Mouse (Mus musculus): ENCODE data around the gene Enox2. TPM values are rescaled to one million over a fixed set of nuclear protein-coding genes. Genes with fewer than 3 reads are reported as not detected.

Gene Enox2
- polyA plus RNA-seq, 1 experiment, result 8.9 TPM

GRCm38 (mm10) chrX:49045118-49045517, 242.9 kb downstream of the Enox2 start:
- no peak for DNase-seq
- H3K4me3 ChIP-seq (replicated peaks; ENCODE audit: extremely low read depth, low read depth, low read length), result no peak overlapping the region
- TF ChIP-seq POLR2A (IDR thresholded peaks at IDR 0.05; ENCODE audit: borderline replicate concordance, extremely low read depth, low read depth, low read length) (no peak), CTCF (IDR thresholded peaks at IDR 0.05; ENCODE audit: insufficient read depth, low read length) (no peak)
- no peaks in the 10 kb centered on the region for H3K4me1 ChIP-seq (ENCODE audit: control insufficient read depth, insufficient read depth, low read length)

GRCm38 (mm10) chrX:49009746-49010145, 278.3 kb downstream of the Enox2 start:
- 62% methylated on average over 5 of the region's 5 CpGs for WGBS
- DNase-seq, result no peak
- H3K4me1 ChIP-seq (ENCODE audit: control insufficient read depth, insufficient read depth, low read length), result no peaks in the 10 kb centered on the region
- TF ChIP-seq POLR2A (IDR thresholded peaks at IDR 0.05; ENCODE audit: borderline replicate concordance, extremely low read depth, low read depth, low read length) (no peak), CTCF (IDR thresholded peaks at IDR 0.05; ENCODE audit: insufficient read depth, low read length) (no peak)
- no peak overlapping the region for H3K4me3 ChIP-seq (replicated peaks; ENCODE audit: extremely low read depth, low read depth, low read length)

- no peaks in the 10 kb centered on the region for H3K4me1 ChIP-seq (ENCODE audit: control insufficient read depth, insufficient read depth, low read length)
- H3K4me3 ChIP-seq (replicated peaks; ENCODE audit: extremely low read depth, low read depth, low read length), result no peak overlapping the region
- DNase-seq, result no peak
- 88% methylated on average over 1 of the region's 1 CpGs for WGBS
- TF ChIP-seq CTCF (IDR thresholded peaks at IDR 0.05; ENCODE audit: insufficient read depth, low read length) (no peak), POLR2A (IDR thresholded peaks at IDR 0.05; ENCODE audit: borderline replicate concordance, extremely low read depth, low read depth, low read length) (no peak)
These were observed 282.4 kb downstream of the Enox2 start for GRCm38 (mm10) chrX:49005655-49006054.

GRCm38 (mm10) chrX:49002892-49003291, 285.2 kb downstream of the Enox2 start:
- Histone ChIP-seq H3K4me3 (replicated peaks; ENCODE audit: extremely low read depth, low read depth, low read length) (no peak overlapping the region), H3K4me1 (ENCODE audit: control insufficient read depth, insufficient read depth, low read length) (no peaks in the 10 kb centered on the region)
- WGBS, result 82% methylated on average over 1 of the region's 1 CpGs
- DNase-seq, result no peak
- no peak for TF ChIP-seq POLR2A (IDR thresholded peaks at IDR 0.05; ENCODE audit: borderline replicate concordance, extremely low read depth, low read depth, low read length)
- TF ChIP-seq CTCF (IDR thresholded peaks at IDR 0.05; ENCODE audit: insufficient read depth, low read length), result no peak

GRCm38 (mm10) chrX:48985653-48986052, 302.4 kb downstream of the Enox2 start:
- 70% methylated on average over 5 of the region's 5 CpGs for WGBS
- no peak for TF ChIP-seq CTCF (IDR thresholded peaks at IDR 0.05; ENCODE audit: insufficient read depth, low read length)
- TF ChIP-seq POLR2A (IDR thresholded peaks at IDR 0.05; ENCODE audit: borderline replicate concordance, extremely low read depth, low read depth, low read length), result no peak
- no peak for DNase-seq

GRCm38 (mm10) chrX:48984451-48984850, 303.6 kb downstream of the Enox2 start:
- no peak for TF ChIP-seq POLR2A (IDR thresholded peaks at IDR 0.05; ENCODE audit: borderline replicate concordance, extremely low read depth, low read depth, low read length)
- TF ChIP-seq CTCF (IDR thresholded peaks at IDR 0.05; ENCODE audit: insufficient read depth, low read length), result no peak
- no peak for DNase-seq
- H3K4me1 ChIP-seq (ENCODE audit: control insufficient read depth, insufficient read depth, low read length), result no peaks in the 10 kb centered on the region
- WGBS, result 66% methylated on average over 2 of the region's 2 CpGs
- H3K4me3 ChIP-seq (replicated peaks; ENCODE audit: extremely low read depth, low read depth, low read length), result no peak overlapping the region

More at GRCm38 (mm10) chrX:48985653-48986052, 302.4 kb downstream of the Enox2 start:
- Histone ChIP-seq H3K4me1 (ENCODE audit: control insufficient read depth, insufficient read depth, low read length) (no peaks in the 10 kb centered on the region), H3K4me3 (replicated peaks; ENCODE audit: extremely low read depth, low read depth, low read length) (no peak overlapping the region)

Other genes with a start within 250 kb of the Enox2 start
- 0.08 and 0.28 TPM in 2 replicates for gene Arhgap36, start 175.7 kb upstream of the Enox2 start, polyA plus RNA-seq (2012; rRNA removed)